Mouse (Mus musculus) urinary bladder, postnatal 36 days (tissue): Measurements from ENCODE around the gene Txnip.

Experiments used
- DNase-seq, 2 experiments: peaks; one replicate each; pipeline ENCODE4 v3.0.0; 2022; ENCODE audit warnings: low spot score in 2 of 2, mixed read lengths in 1 of 2

Txnip gene

GRCm38 (mm10) chr3:96551203-96551602, 6.6 kb upstream of the Txnip start:
- DNase-seq: peak in 1 of 2 experiments; percentile 73

GRCm38 (mm10) chr3:96551890-96552289, 5.9 kb upstream of the Txnip start:
- DNase-seq: no peak

DNA sequence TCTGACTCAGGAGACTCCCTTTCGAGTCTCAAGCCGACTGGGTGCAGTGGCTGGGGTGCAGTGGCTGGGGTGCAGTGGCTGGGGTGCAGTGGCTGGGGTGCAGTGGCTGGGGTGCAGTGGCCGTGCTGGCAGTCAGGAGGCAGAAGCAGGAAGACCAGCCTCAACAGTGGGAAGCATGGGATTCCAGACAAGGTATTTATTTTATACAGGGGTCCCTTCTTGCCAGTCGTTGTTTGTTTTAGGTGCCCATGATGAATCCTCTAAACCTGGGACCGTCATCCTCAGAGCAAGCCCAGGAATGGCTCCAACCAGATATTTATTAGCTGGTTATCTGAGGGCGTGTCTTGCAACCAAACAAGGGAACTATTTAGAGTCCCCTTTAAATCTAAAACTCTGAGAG, 4.2 kb upstream of the Txnip start:
- no peak for DNase-seq

DNA sequence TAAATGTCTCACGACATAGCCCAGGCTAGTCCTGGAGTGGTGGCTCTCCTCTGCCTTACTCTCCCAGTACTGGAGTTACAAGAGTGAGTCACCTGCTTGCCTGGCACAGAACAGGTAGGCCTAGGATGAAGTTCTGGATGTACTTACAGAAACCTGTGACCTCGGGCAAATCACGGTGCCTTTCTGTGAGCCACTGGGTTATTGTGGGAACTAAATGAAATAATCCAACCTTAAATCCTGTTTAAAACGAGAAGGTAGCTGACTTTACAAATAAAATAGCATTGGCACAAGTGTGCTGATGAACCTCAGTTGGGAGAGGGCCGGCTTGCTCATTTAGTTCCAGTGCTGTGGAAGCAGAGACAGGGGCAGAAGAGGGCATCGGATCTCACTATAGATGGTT, 3.5 kb upstream of the Txnip start:
- no peak for DNase-seq

DNA sequence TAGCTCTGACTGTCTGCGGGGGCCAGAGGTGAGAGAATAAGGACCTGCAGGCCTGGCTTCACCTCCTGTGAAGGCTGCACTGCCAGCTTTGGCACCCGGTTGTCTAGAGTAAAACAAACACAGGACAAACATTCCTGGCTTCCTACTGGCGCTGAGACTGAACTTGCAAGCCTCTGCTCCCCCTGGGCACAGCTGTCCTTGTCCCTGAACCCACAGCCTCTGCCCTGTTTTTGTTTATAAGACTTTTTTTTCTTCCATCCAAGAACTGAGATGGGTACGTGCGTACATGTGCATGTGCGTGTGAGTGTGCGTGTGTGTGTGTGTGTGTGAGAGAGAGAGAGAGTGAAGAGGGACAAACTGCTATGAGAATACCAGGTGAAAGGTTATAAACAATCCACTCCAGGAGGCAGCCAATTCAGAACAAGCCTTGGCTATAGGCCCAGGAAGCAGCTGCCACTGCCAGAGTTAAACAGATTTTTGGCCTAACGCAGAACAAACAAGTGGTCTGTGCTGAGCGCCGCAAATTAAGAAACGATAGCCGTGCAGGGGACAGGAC, 2.6 kb upstream of the Txnip start:
- peak in 1 of 2 experiments; percentile 87 for DNase-seq

DNA sequence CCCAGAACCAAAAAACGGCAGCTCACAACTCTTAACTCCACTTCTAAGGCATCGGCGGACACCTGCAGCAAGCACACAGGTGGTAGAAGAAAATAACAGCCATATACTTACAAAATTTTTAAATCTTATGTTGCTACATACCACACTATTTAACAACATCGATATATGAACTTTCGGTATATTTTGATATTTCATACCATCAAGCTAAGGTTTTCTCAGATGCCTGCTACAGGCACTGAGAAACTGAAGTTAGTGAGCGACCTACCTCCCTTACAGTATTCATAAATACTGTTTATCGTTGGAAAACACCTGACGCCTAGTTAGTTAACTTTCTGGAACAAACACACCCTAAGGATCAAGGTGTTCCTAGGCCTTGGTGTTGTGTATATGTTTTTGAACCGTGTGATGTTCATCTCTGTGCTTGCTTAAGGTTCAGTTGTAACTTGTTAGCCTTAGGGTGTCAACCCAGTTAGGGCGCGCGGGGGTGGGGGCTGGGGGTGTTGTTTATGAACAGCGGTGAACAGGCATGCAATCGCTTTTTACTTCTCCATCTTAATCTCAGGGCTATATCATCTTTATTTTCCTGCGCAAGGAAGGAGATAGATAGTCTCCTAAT, 1.6 kb upstream of the Txnip start:
- no peak for DNase-seq

GRCm38 (mm10) chr3:96556651-96557635, 814 bp upstream of the Txnip start:
- no peak for DNase-seq

GRCm38 (mm10) chr3:96558159-96558558, 402 bp downstream of the Txnip start:
- no peak for DNase-seq

DNA sequence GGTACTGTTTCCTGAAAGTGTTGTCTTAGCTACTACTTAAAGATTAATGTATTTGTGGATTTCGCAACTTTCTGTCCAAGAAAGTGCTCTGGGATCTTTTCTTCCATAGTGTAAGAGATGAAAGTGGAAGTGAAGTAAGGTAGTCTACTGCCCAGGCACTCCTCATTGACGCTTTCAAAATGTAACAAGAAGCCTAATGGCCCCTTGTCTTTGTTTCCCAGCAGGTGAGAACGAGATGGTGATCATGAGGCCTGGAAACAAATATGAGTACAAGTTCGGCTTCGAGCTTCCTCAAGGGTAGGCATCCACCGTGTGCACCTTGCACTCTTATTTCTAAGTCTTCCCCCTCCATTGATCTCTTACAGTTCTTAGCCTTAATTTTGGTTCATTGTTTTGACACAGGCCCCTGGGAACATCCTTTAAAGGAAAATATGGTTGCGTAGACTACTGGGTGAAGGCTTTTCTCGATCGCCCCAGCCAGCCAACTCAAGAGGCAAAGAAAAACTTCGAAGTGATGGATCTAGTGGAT, 975 bp downstream of the Txnip start:
- DNase-seq: no peak

DNA sequence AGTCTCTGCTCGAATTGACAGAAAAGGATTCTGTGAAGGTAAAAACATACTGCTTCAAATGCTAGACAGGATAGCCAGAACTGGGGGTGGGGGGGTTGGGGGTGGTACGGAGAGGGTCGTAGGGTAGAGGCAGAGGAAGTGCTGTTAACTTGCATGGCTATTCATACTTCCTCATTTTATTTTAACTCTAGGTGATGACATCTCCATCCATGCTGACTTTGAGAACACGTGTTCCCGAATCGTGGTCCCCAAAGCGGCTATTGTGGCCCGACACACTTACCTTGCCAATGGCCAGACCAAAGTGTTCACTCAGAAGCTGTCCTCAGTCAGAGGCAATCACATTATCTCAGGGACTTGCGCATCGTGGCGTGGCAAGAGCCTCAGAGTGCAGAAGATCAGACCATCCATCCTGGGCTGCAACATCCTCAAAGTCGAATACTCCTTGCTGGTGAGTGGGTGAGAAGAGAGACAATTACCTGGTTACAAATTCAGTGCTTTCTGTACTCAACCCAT, 1.7 kb downstream of the Txnip start:
- DNase-seq: no peak

DNA sequence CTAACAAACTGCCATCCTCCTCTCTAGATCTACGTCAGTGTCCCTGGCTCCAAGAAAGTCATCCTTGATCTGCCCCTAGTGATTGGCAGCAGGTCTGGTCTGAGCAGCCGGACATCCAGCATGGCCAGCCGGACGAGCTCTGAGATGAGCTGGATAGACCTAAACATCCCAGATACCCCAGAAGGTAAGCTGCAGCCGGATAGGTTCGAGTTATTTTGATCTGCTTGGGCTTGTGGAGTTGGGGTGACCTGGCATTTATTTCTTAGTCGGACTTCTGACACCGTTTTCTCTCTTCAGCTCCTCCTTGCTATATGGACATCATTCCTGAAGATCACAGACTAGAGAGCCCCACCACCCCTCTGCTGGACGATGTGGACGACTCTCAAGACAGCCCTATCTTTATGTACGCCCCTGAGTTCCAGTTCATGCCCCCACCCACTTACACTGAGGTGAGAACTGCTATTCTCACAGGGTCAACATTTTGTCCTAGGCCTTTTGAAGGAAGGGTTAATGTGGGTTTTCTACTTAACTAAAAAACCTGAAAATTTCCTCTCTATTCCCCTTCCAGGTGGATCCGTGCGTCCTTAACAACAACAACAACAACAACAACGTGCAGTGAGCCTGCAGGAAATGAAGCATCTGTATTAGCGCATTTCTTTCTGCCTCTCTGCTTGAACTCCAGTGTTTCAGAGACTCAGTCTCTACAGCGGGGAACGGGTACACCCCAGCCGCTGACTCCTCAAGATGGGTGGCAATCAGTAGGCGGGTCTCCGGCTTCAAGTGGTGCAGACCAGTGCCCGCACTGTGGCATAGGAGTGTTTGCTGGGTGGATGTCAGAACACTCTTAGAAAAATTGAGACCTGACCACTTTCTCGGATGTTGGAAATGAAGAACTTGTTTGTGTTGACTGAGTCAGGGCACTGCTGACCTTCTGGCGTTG, 2.4 kb downstream of the Txnip start:
- DNase-seq: no peak

DNA sequence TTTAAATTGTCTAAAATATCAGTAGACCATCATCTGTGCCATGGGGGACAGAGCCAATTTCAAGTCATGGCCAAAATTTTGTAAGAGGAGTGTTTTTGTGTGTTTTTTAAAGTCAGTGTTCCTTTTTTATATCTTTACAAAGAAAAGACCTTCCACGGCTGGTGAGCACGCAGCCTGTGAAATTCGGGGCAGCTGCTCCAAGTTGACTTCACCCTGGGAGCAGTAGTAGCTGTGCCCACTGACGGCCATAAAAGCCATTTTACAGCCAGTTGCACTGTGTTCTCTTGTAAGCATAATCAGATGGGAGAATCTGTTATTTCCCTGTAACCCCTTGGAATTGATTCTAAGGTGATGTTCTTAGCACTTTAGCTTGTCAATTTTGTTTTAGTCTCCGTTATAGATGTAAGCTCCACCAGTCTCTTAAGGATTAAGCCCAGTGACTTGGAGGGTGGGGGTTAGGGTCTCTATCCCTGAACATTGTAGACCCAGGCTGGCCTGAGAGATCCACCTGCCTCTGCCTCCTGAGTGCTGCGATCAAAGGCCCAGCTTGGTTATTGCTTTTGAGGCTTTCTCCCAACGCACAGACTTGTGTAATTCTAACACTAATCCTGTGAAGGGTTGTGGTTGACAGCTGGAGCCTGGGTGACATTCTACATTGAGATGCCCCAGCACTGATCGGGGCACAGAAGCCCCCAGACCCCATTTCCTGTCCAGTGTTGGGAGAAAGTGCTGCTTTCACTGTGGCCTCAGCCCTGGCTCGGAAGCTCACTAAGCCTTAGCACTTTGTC, 3.3 kb downstream of the Txnip start:
- no peak for DNase-seq

DNA sequence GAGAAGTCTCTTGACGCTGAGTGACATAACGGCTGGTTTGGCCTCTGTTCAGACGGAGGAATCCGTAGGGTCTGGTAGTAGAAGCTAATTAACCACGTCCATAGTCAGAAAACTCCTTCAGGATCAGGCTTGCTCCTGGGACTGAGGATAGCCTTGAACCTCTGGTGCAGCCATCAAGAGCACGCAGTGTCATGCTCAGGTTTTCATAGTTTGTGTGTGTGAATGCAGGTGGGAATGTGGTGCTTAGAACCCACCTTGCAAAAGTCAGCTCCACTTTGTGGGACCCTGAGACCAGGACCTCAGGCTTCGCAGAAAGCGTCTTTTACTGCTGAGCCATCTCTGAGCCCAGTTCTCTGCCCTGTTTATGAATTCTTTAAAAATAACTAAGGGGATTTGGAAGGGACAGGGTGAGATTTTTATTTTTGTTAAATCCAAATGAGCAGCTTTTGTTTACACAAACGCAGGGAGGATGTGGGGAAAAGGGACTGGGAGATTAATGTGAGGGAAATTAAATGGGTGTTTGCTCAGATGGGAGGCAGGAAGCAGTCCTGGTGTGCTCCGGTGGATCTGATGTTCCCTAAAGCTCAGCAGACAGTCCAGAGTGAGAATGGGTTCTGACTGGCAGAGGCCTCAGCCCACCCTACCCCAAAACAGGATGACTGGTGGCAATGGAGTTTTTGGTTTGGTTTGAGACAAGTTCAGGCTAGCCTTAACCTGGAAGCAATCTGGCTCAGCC, 4.4 kb downstream of the Txnip start:
- DNase-seq: peak in 1 of 2 experiments; percentile 70

- DNase-seq: no peak
These were observed 5.5 kb downstream of the Txnip start for GRCm38 (mm10) chr3:96563267-96563666.

DNA sequence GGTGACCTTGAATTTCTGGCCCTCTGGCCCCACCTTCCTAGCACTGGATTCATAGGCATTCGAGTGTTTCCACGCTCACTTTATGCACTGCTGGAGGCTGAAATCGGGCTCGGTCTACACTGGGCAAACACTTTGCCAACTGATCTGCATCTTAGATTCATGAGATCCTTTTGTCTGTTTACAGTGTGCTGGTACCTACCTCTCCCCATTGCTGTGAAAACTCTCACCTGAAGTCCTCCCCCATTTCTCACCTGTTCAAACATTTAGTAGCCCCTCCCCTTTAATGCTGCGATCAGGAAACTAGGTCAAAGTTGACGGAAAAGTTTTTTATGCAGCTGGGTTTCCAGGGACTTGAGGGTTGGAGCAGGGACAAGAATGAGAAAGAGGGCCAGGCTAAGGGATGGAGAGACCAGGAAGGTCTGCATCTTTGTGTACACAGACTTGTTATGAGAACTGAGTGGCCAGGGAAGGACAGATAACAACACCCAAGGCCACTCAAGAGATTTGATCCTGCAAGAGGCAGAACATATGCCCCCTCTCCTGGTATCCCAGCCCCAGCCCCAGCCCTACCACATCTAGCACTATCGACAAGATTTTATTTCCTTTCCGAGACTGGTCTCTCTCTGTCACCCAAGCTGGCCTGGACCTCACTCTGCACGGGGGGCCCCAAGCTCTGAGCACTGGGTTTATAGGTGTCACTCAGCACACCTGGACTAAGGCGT, 6.3 kb downstream of the Txnip start:
- DNase-seq: no peak

DNA sequence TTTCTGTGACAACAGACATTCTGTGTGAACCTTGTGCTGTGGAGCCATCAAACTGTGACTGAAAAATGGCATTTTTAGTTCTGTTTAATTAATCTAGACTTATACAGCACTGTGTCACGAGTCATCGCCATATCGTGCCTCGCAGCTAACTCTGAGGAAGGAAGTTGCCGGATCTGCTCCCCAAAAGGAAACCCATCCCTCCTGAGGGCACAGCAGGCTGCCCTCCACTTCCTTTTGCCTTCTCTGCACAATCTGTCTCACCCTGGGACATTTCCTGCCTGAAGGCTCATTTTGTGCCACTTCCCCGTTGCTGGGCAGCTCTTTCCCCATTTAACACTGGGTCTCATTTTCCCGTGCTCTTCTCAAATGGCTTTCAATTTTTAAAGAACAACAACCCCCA, 6.9 kb downstream of the Txnip start:
- DNase-seq: no peak

GRCm38 (mm10) chr3:96565105-96565504, 7.3 kb downstream of the Txnip start:
- DNase-seq: no peak

DNA sequence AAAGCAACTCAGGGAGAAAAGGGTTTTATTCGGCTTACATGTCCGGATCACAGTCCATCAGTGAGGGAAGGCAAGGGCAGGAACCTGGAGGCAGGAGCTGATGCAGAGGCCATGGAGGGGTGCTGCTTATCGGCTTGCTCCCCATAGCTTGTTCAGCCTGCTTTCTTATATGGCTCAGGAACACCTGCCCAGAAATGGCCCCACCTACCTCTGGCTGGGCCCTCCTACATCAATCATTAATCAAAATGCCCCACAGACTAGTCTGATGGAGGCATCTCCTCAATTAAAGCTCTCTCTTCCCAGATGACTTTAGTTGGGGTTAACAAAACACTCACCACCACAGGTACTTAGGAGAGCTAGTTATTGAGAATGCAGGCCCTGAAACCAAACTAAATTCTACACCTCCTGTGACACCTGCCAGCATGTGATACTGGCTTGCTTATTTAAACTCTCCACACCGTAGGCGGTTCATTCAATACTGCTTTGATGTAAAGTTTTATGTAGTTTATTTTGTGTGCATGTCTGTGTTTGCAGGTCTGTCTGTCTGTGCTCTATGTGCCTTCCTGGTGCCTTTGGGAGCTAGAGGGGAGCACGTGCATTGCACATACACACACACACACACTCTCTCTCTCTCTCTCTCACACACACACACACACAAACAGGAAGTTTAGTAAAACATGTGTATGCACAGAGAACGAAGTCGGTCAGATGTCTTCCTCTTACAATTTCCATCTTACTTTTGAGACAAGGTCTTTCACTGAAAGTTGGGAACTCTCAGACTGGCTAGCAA, 9.1 kb downstream of the Txnip start:
- DNase-seq: no peak
